Mouse (Mus musculus) gastrocnemius, postnatal 25 days (tissue): ENCODE data around the gene Golga7b. TPM values are rescaled to one million over a fixed set of nuclear protein-coding genes. Genes with fewer than 3 reads are reported as not detected.
A peak's percentile ranks its signal among the peaks of the same experiment; 100 is the strongest.

Experiments used
- DNase-seq: peaks from one replicate; pipeline ENCODE4 v3.0.0; 2022
- microRNA-seq, 2 experiments: library from miRNA; unstranded; fragments of <30 nt; microRNA quantifications; one replicate each; pipeline ENCODE4 v1.2.0; 2021; ENCODE audit warnings: borderline replicate concordance in 2 of 2
- total RNA-seq, 2 experiments: library from RNA; stranded (reverse); gene quantifications; 1 replicate in 1 of 2; 2 replicates in 1 of 2; pipeline ENCODE4 v1.2.3; 2021

Golga7b gene
- total RNA-seq, 2 experiments from 2014 or later, result 1.7 to 2.3 TPM

DNA sequence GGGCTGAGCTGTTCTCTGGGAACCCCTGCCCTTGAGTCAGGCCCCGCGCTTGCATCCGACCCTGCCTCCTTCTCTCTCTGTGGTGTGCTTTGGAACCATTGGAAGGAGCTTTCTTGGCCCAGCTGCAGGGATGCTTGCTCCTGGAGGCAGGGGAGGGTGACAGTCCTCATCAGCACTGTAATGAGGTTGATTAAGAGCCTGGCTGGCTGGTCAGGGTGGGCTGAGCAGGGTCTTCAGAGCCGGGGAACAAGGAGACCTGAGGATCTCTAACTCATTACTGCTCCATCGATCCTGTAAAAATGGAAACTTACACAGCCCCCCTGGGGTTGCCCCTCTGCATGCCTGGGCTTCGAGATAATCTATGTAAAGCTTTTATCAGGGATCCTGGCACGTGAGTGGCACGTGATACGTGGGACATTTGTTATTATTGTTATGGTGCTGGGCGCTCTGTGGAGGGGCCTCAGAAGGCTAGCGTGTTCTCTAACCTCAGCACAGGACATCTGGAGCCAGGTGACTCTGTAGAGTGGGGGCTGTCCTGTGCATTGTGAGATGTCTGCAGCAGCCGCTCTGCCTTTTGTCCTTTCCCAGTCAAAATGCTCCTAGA lies 55.9 kb downstream of the Golga7b start:
- DNase-seq, result no peak

- no peak for DNase-seq
Measured at GRCm38 (mm10) chr19:42304506-42304905, 57.1 kb downstream of the Golga7b start.

DNA sequence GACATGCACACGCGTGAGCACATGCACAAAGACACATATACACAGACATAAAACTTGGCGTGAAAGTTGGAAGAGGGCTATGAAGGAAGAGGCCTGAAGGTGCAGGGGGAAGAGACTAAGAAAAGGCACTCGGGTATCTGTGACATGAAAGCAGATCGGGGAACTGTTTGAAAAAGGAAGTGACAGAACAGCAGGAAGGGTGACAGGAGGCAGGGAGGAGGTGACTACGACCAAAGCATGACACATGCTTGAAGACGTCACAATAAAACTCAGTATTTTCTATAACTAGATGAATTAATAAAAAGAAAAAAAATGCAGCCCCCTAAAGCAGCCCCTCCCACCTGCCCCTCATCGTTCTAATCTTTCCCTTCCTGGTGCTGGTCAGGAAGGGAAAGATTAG lies 58.4 kb downstream of the Golga7b start:
- no peak for DNase-seq

DNA sequence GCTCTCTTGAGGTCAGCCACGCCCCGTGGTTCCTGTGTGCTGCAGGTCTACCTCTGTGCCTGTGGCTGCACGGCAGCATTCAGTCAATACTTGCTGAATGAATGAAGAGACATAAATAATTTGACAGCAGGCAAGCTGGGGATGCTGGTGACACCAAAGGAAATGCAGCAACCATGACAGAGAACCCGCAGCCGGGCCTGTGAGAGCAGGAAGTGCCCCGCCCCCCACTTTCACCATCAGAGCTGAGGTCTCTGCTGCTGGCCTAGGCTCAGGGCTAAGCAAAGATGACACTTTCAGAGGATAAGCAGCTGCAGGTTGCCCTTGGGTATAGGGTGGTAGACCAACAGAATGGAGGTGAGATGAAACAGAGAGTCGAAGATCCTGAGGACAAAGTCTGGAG lies 58.8 kb downstream of the Golga7b start:
- DNase-seq, result no peak

- no peak for DNase-seq
Measured at GRCm38 (mm10) chr19:42307019-42307418, 59.6 kb downstream of the Golga7b start.

DNA sequence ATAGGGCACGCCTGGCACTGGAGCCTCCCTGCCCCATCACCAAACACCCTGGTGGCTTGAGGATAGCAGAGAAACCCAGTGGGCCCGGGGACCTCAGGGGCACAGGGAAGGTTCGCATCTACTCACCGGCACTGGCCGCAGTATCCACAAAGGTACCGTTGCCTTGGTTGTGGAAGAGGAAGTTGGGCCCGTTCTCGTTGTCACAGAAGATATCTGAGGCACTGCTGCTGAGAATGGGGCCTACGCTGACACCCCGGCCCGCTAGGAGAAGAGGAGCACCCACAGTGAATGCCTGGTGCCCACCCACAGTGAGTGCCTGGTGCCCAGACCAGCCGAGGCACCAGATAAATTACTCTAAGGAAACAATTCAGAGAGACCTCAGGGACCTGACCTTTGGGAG lies 61.6 kb downstream of the Golga7b start:
- no peak for DNase-seq

- DNase-seq, result no peak
Measured at GRCm38 (mm10) chr19:42311332-42311731, 64.0 kb downstream of the Golga7b start.

DNA sequence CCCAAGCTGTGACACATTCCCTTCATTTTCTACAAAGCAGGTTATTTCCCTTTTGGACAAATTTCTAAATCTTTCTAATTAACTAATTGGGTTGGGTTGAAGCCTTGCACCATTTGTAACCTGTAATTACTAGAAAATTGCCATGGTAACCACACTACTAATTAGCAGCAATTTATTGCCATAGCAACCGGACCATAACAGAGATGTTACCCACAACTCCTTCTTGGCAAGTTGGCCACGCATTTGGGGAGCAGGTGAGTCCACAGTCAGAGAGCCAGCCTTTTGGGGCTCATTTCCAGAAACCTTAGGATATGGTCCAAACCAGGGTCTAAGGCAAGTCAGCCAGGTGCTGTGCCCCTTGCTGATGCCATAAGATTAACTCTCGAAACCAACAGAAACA lies 64.8 kb downstream of the Golga7b start:
- DNase-seq, result no peak

DNA sequence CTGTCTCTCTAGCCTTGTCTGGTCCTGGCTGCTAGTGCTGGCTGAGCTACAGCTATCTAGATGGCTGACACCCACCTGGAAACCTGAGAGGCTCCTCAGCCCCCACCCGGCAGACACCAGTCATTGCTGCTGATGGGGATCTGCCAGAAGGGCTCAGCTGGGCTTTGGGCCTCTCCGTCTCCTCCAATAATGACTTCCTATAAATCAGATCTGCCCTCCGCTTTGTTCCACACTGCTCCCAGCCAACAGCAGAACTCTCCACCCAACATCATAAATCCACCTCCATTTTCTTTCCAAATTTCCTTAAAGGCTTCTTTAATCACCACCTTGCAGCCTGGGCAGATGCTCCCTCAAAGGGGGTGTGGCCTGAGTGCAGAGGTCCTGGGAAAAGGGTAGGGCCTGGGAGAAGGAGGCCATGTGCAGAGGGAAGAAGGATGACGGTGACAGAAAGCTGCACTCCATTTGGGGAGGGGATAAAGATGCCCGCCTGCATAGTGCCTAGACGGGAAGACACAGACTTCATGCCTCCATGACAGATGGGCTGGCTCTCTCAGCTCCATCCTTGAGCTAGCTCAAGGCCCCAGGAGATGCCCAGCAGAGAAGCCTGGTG lies 67.8 kb downstream of the Golga7b start:
- DNase-seq, result no peak

DNA sequence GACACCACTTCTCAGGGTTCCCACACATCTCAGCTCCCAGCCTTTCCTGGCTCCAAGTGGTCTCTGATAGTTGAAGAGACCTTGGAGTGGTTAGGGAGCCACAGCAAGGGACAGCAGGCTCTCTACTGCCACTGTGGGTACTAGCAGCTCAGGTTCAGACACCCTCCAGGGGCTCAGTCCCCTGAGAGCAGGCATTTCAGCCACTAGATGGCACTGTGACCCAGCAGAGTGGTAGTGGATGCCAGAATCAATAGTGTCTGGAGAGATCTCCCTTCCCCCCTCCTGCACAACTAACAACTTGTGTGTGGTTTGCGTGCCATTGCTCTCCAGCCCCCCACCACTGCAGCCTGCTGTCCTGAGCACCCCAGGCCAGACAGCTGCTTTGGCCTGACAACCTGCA lies 68.5 kb downstream of the Golga7b start:
- DNase-seq, result peak; percentile 35

GRCm38 (mm10) chr19:42316525-42316924 lies 69.2 kb downstream of the Golga7b start:
- DNase-seq, result peak; percentile 40

GRCm38 (mm10) chr19:42316998-42317397 lies 69.6 kb downstream of the Golga7b start:
- peak; percentile 26 for DNase-seq

DNA sequence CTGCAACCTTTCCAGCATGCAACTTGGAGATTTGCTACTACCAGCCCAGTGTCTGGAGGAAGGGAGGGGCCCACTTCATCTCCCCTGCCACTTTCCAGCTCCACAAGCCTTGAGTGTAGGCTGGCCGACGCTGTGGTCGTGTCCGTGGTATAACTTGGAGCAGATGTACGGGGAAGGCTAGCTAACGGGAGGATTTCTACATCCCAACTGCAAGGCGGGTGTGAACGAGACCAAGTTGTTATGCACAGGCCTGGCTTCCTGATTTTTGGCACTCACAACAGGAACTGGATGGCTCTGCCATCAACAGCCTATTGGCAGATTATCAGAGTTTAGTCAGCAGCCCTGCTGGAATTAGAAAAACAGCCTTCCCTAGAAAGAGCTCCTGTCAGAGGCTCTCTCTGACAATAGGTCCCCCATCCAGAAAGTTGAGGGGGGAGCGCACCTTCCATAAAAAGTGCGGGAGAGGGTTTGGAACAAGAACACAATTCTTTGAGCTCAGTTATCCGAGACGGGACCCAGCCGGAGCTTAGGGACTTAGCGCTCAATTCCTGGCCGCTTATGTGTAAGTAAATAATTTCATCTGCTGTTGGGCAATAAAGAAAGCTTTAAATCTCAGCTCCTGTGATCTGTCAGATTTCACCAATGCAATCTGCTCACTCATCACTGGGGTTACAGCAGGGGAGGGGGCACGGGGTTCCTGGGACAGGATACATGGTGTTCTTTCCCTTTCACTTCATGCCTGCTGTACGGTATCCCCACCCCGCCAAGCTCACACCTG lies 70.5 kb downstream of the Golga7b start:
- no peak for DNase-seq

Small RNA genes within 50 kb of the gene (microRNA-seq; reads per million reads assigned to microRNA genes)
- gene Gm26339 (0 reads per million in 2 experiments), gene Mir3085 (0 reads per million in 2 experiments)

Other genes with a start within 250 kb of the Golga7b start
- gene Ankrd2, start 211.6 kb upstream of the Golga7b start, total RNA-seq, result 1,000 to 10,000 TPM in 1 of 2 experiments, 100 to 1,000 TPM in 1; 167 to 1,046 TPM
- 1 to 10 TPM; 2.1 to 2.3 TPM for gene Hoga1, start 202.0 kb upstream of the Golga7b start, total RNA-seq
- under 1 TPM; 0.20 to 0.32 TPM for gene 4933411K16Rik, start 195.3 kb upstream of the Golga7b start, total RNA-seq
- gene Morn4, start 161.2 kb upstream of the Golga7b start, total RNA-seq, result 1 to 10 TPM; 1.2 to 1.8 TPM
- gene Pi4k2a, start 157.1 kb upstream of the Golga7b start, total RNA-seq, result 10 to 100 TPM; 10.4 to 12.2 TPM
- 1 to 10 TPM; 8.4 to 9.3 TPM for gene Avpi1, start 118.5 kb upstream of the Golga7b start, total RNA-seq
- gene Marveld1, start 100.2 kb upstream of the Golga7b start, total RNA-seq, result 10 to 100 TPM in 1 of 2 experiments, 1 to 10 TPM in 1; 6.8 to 11.8 TPM
- 10 to 100 TPM; 10.3 to 12.0 TPM for gene Zfyve27, start 83.6 kb upstream of the Golga7b start, total RNA-seq
- gene Sfrp5, start 45.3 kb upstream of the Golga7b start, total RNA-seq, result 1 to 10 TPM; 4.0 to 5.7 TPM
- under 1 TPM in 1 of 2 experiments, not detected in 1; 0.29 TPM for gene Crtac1, start 184.2 kb downstream of the Golga7b start, total RNA-seq